Mouse (Mus musculus) liver, embryonic 11.5 days (tissue): ENCODE results near the gene Mterf2. TPM values are rescaled to one million over a fixed set of nuclear protein-coding genes. Genes with fewer than 3 reads are reported as not detected.
A peak's percentile ranks its signal among the peaks of the same experiment; 100 is the strongest.

ENCODE experiments used
- ATAC-seq: fragments of 200-750 bp; cut with Nextera tagmentation; replicated peaks from 2 replicates; pipeline ENCODE4 v1.8.0; 2017; ENCODE audit warnings: moderate number of reproducible peaks, mild to moderate bottlenecking, moderate TSS enrichment, moderate library complexity; ENCODE audit not compliant: low FRiP score
- DNase-seq: peaks from one replicate; pipeline ENCODE4 v3.0.0-alpha.2; 2017; ENCODE audit warnings: low spot score
- H3K27ac ChIP-seq: fragments of 300-500 bp; sonication (generic); 2 replicates; pipeline ENCODE4 v1.5.1; 2014; ENCODE audit warnings: mild to moderate bottlenecking, low read depth, low read length, control low read depth
- H3K27me3 ChIP-seq: fragments of 300-500 bp; sonication (generic); replicated peaks from 2 replicates; pipeline ENCODE4 v1.6.1; 2014; ENCODE audit warnings: low read length, mixed read lengths; ENCODE audit not compliant: control insufficient read depth, insufficient read depth
- H3K36me3 ChIP-seq: fragments of 300-500 bp; sonication (generic); 2 replicates; pipeline ENCODE4 v1.6.1; 2014; ENCODE audit warnings: mild to moderate bottlenecking, low read length, moderate library complexity, mixed read lengths; ENCODE audit not compliant: control insufficient read depth, insufficient read depth
- H3K4me1 ChIP-seq: fragments of 300-500 bp; sonication (generic); replicated peaks from 2 replicates; pipeline ENCODE4 v1.6.1; 2014; ENCODE audit warnings: low read length, mixed read lengths; ENCODE audit not compliant: control insufficient read depth, insufficient read depth
- H3K4me2 ChIP-seq: fragments of 300-500 bp; sonication (generic); 2 replicates; pipeline ENCODE4 v1.6.1; 2014; ENCODE audit warnings: mild to moderate bottlenecking, control low read depth, moderate library complexity
- H3K4me3 ChIP-seq: fragments of 300-500 bp; sonication (generic); 2 replicates; pipeline ENCODE4 v1.5.1; 2014; ENCODE audit warnings: low read depth, low read length, control low read depth
- H3K9ac ChIP-seq: fragments of 300-500 bp; sonication (generic); 2 replicates; pipeline ENCODE4 v1.6.1; 2014; ENCODE audit warnings: low read depth, low read length, control low read depth
- H3K9me3 ChIP-seq: fragments of 300-500 bp; sonication (generic); 2 replicates; pipeline ENCODE4 v1.6.1; 2016; ENCODE audit warnings: low read length, inconsistent platforms, mixed read lengths; ENCODE audit not compliant: control insufficient read depth
- WGBS: fragments of 180-500 bp; shearing (Covaris S2); extraction: QIAGEN DNeasy Blood & Tissue Kit; methylation state at CpG from one replicate; pipeline ENCODE4 v1.1.7; 2014; 5-methylcytosine and 5-hydroxymethylcytosine counted together
- polyA plus RNA-seq: library from polyadenylated mRNA; unstranded; fragments of >200 nt; fragmentation: Nextera tagmentation; extraction: Ambion mirVana; gene quantifications from 2 replicates; pipeline ENCODE4 v1.2.1, GENCODE M21; 2014

The Mterf2 gene
- 14.9 and 16.2 TPM in 2 replicates for polyA plus RNA-seq

GRCm38 (mm10) chr10:85127395-85128287 is at the start of gene Mterf2:
Mterf2 (minus strand) TSS chr10:85128027.
- DNase-seq (peak; percentile 77), ATAC-seq (peak; percentile 100)
- Histone ChIP-seq H3K4me1 (peaks cover 3% of the 10 kb centered on the region; the same call in 1 of the 2 replicates), H3K4me2 (peak within 1 kb of the TSS; percentile 79), H3K9me3 (no peaks in the 10 kb centered on the region), H3K27me3 (no peaks in the 10 kb centered on the region), H3K9ac (peak within 1 kb of the TSS; percentile 77), H3K4me3 (peak within 1 kb of the TSS; percentile 71), H3K36me3 (peaks cover 2% of the 10 kb centered on the region; the same call in 1 of the 2 replicates), H3K27ac (no peak within 1 kb of the TSS)
- 7% methylated on average over 20 of the region's 20 CpGs for WGBS

- WGBS = 57% methylated on average over 2 of the region's 2 CpGs
- no peak overlapping the region for H3K27ac ChIP-seq
These were observed 48.8 kb upstream of the Mterf2 start for GRCm38 (mm10) chr10:85176640-85177039.

GRCm38 (mm10) chr10:85165306-85165705 is 37.5 kb upstream of the Mterf2 start:
- ATAC-seq = no peak
- H3K4me2 ChIP-seq = no peak overlapping the region
- no peak overlapping the region for H3K9ac ChIP-seq
- H3K27ac ChIP-seq = no peak overlapping the region
- no peak for DNase-seq
- no peak overlapping the region for H3K4me3 ChIP-seq
- 87% methylated on average over 5 of the region's 5 CpGs for WGBS
- H3K27me3 ChIP-seq = no peaks in the 10 kb centered on the region
- no peaks in the 10 kb centered on the region for H3K9me3 ChIP-seq
- no peaks in the 10 kb centered on the region for H3K36me3 ChIP-seq
- no peaks in the 10 kb centered on the region for H3K4me1 ChIP-seq

More at GRCm38 (mm10) chr10:85176640-85177039, 48.8 kb upstream of the Mterf2 start:
- no peak overlapping the region for H3K4me2 ChIP-seq
- DNase-seq (no peak), ATAC-seq (no peak)
- no peaks in the 10 kb centered on the region for H3K4me1 ChIP-seq
- no peaks in the 10 kb centered on the region for H3K27me3 ChIP-seq
- H3K36me3 ChIP-seq = no peaks in the 10 kb centered on the region
- no peaks in the 10 kb centered on the region for H3K9me3 ChIP-seq
- H3K4me3 ChIP-seq = no peak overlapping the region
- H3K9ac ChIP-seq = no peak overlapping the region

GRCm38 (mm10) chr10:85164791-85165190 is 37.0 kb upstream of the Mterf2 start:
- no peaks in the 10 kb centered on the region for H3K27me3 ChIP-seq
- ATAC-seq (no peak), DNase-seq (no peak)
- no peak overlapping the region for H3K4me3 ChIP-seq
- H3K9me3 ChIP-seq = no peaks in the 10 kb centered on the region
- no peak overlapping the region for H3K27ac ChIP-seq
- no peak overlapping the region for H3K4me2 ChIP-seq
- no peak overlapping the region for H3K9ac ChIP-seq
- WGBS = 89% methylated on average over 13 of the region's 13 CpGs
- H3K36me3 ChIP-seq = no peaks in the 10 kb centered on the region
- H3K4me1 ChIP-seq = no peaks in the 10 kb centered on the region

GRCm38 (mm10) chr10:85161745-85162351 is 34.0 kb upstream of the Mterf2 start:
- no peaks in the 10 kb centered on the region for H3K36me3 ChIP-seq
- no peak overlapping the region for H3K9ac ChIP-seq
- H3K27me3 ChIP-seq = no peaks in the 10 kb centered on the region
- no peak overlapping the region for H3K27ac ChIP-seq
- no peak overlapping the region for H3K4me2 ChIP-seq
- no peak for ATAC-seq
- no peak for DNase-seq
- 84% methylated on average over 5 of the region's 5 CpGs for WGBS
- H3K9me3 ChIP-seq = no peaks in the 10 kb centered on the region
- no peak overlapping the region for H3K4me3 ChIP-seq
- H3K4me1 ChIP-seq = no peaks in the 10 kb centered on the region

- no peaks in the 10 kb centered on the region for H3K9me3 ChIP-seq
- H3K4me3 ChIP-seq = no peak overlapping the region
- no peak overlapping the region for H3K27ac ChIP-seq
- no peak overlapping the region for H3K4me2 ChIP-seq
- WGBS = 76% methylated on average over 1 of the region's 1 CpGs
- H3K36me3 ChIP-seq = no peaks in the 10 kb centered on the region
- no peak for ATAC-seq
- no peak overlapping the region for H3K9ac ChIP-seq
- DNase-seq = no peak
- no peaks in the 10 kb centered on the region for H3K4me1 ChIP-seq
- no peaks in the 10 kb centered on the region for H3K27me3 ChIP-seq
These were observed 32.3 kb upstream of the Mterf2 start for GRCm38 (mm10) chr10:85159989-85160619.

GRCm38 (mm10) chr10:85157451-85157850 is 29.6 kb upstream of the Mterf2 start:
- ATAC-seq (no peak), DNase-seq (no peak)
- H3K36me3 ChIP-seq = no peaks in the 10 kb centered on the region
- H3K9me3 ChIP-seq = no peaks in the 10 kb centered on the region
- no peak overlapping the region for H3K9ac ChIP-seq
- H3K27ac ChIP-seq = no peak overlapping the region
- no peaks in the 10 kb centered on the region for H3K27me3 ChIP-seq
- H3K4me2 ChIP-seq = no peak overlapping the region
- no peaks in the 10 kb centered on the region for H3K4me1 ChIP-seq
- H3K4me3 ChIP-seq = no peak overlapping the region
- 90% methylated on average over 7 of the region's 7 CpGs for WGBS

GRCm38 (mm10) chr10:85154195-85154594 is 26.4 kb upstream of the Mterf2 start:
- no peaks in the 10 kb centered on the region for H3K9me3 ChIP-seq
- no peak overlapping the region for H3K9ac ChIP-seq
- no peak overlapping the region for H3K4me3 ChIP-seq
- no peak for ATAC-seq
- H3K4me2 ChIP-seq = no peak overlapping the region
- H3K27me3 ChIP-seq = no peaks in the 10 kb centered on the region
- H3K36me3 ChIP-seq = no peaks in the 10 kb centered on the region
- no peak for DNase-seq
- no peak overlapping the region for H3K27ac ChIP-seq
- no peaks in the 10 kb centered on the region for H3K4me1 ChIP-seq
- 14% methylated on average over 2 of the region's 2 CpGs for WGBS
